Mouse (Mus musculus): ENCODE results near the gene Kcnj4. TPM values are rescaled to one million over a fixed set of nuclear protein-coding genes. Genes with fewer than 3 reads are reported as not detected.

Gene Kcnj4
- total RNA-seq, 2 experiments from 2014 or later: 1.3 to 1.7 TPM

- peak; percentile 82 for DNase-seq
These were observed 49.8 kb downstream of the Kcnj4 start, which contains the start of gene Csnk1e for GRCm38 (mm10) chr15:79455106-79455810. Gene Csnk1e (minus strand): TSS chr15:79455566.

GRCm38 (mm10) chr15:79453831-79454230 lies 51.2 kb downstream of the Kcnj4 start:
- no peak for DNase-seq

- no peak for DNase-seq
These were observed 57.0 kb downstream of the Kcnj4 start for GRCm38 (mm10) chr15:79448041-79448440.

- no peak for DNase-seq
These were observed 59.0 kb downstream of the Kcnj4 start for GRCm38 (mm10) chr15:79445786-79446654.

GRCm38 (mm10) chr15:79443856-79444410 lies 61.1 kb downstream of the Kcnj4 start:
- no peak for DNase-seq

GRCm38 (mm10) chr15:79442961-79443518 lies 62.0 kb downstream of the Kcnj4 start:
- no peak for DNase-seq

- no peak for DNase-seq
These were observed 62.8 kb downstream of the Kcnj4 start for GRCm38 (mm10) chr15:79442257-79442611.

- DNase-seq: peak; percentile 87
These were observed 63.4 kb downstream of the Kcnj4 start for GRCm38 (mm10) chr15:79441331-79442256.

GRCm38 (mm10) chr15:79440651-79441330 lies 64.2 kb downstream of the Kcnj4 start:
- DNase-seq: no peak

GRCm38 (mm10) chr15:79440223-79440622 lies 64.8 kb downstream of the Kcnj4 start:
- DNase-seq: peak; percentile 78

GRCm38 (mm10) chr15:79439386-79439785 lies 65.7 kb downstream of the Kcnj4 start:
- no peak for DNase-seq

- DNase-seq: no peak
These were observed 66.2 kb downstream of the Kcnj4 start for GRCm38 (mm10) chr15:79438816-79439215.

- no peak for DNase-seq
These were observed 66.7 kb downstream of the Kcnj4 start for GRCm38 (mm10) chr15:79438209-79438810.

- DNase-seq: no peak
These were observed 67.4 kb downstream of the Kcnj4 start for GRCm38 (mm10) chr15:79437541-79438208.

GRCm38 (mm10) chr15:79436481-79436921 lies 68.5 kb downstream of the Kcnj4 start:
- DNase-seq: no peak

GRCm38 (mm10) chr15:79435191-79435671 lies 69.8 kb downstream of the Kcnj4 start:
- DNase-seq: peak; percentile 70
